Mouse (Mus musculus): ENCODE data around the gene Bcl2l2.

Bcl2l2 gene

DNA sequence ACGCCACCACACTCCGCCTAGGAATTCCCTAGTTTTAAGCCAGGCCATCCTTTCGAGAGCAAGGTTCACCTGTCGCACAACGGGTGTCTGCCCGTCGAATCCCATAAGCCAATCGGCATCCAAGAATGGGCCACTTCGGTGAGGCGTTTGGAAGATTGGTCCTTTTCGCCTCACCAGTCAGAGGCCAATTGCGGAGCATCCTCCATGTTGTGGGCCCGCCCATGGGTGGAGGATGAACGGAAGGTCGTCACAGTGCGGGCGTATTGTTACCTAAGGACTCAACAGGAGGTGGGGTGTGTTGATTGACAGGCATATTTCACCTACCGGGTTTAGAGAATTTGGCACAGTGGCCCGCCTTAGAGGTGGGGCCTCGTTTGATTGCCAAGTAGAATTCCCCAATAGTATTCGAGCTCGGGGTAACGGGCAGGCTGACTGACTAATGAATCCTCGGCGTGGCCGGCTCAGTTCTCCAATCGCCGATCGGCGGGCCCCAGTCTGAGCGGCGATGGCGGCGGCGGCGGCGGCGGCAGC, 10.5 kb downstream of the Bcl2l2 start:
- DNase-seq (ENCODE audit: extremely low spot score): peak; percentile 98

DNA sequence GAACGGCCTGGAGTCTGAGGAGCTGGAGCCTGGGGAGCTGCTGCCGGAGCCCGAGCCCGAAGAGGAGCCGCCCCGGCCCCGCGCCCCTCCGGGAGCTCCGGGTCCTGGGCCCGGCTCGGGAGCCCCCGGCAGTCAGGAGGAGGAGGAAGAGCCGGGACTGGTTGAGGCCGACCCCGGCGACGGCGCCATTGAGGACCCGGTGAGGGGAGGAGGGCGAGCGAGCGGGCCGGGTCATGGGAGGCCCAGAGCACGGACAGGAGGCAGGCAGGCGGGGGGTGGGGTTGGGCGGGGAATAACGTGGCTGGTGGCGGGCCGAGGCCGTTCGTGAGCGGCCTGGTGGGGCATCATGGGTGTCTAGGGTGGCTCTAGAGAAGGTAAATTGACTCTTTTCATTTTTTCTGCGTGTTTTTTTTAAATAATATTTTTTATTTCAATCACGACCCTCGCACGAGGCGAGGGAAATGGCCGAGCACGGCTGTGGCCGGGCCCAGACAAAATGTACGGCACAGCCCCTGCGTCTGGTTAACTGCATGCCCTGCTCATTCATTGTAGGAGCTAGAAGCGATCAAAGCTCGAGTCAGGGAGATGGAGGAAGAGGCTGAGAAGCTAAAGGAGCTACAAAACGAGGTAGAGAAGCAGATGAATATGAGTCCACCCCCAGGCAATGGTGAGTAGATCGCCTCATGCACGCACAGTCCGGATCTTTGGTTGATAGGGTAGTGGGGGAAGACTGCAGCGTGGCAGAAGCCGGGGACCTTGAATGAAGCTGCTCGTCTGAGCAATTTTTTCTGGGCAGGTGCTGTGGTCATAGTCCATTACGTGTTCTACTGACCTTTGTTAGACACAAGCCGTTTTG, 11.3 kb downstream of the Bcl2l2 start:
- peak; percentile 68 for DNase-seq (ENCODE audit: extremely low spot score)

- DNase-seq (ENCODE audit: extremely low spot score): no peak
Observed at GRCm38 (mm10) chr14:54897445-54897844, 14.3 kb downstream of the Bcl2l2 start.

GRCm38 (mm10) chr14:54900383-54900782, 17.2 kb downstream of the Bcl2l2 start:
- peak; percentile 80 for DNase-seq (ENCODE audit: extremely low spot score)

DNA sequence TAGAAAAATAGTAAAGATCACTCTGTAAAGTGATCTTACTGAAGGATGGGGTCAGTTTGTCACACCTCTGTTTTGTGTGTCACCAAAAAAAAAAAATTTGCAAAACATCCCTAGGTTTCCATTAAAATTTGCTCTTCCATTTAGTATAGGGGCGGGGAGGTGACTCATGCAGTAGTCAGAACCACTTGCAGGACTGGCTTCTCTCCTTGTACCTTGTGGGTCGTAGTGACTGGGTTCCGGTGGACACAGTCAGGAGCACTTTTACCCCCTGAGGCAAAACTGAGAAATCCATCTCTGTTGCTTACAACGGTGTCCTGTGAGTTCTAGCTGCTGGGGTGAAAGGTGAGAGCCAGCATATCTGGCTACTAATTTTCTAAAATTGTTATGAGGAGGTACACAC, 20.5 kb downstream of the Bcl2l2 start:
- DNase-seq (ENCODE audit: extremely low spot score): no peak

DNA sequence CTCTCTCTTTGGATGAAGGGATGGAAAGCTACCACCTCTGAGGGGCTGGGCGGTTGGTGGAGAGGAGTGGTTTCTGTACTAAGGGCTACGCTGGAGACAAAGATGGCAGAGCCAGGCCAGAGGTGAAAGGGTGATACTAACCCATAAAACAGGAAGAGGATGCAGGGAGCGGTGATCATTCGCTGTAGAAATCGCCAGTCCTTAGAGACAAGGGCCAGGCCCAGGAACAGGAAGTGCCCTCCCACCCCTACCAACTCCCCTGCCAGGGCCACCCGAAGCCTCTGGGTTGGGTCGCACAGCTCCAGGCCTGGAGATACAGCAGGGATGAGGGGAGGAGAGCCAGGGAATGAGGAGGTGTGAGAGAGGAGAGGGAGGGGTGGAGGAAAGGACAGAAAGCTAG, 25.5 kb downstream of the Bcl2l2 start:
- no peak for DNase-seq (ENCODE audit: extremely low spot score)

DNA sequence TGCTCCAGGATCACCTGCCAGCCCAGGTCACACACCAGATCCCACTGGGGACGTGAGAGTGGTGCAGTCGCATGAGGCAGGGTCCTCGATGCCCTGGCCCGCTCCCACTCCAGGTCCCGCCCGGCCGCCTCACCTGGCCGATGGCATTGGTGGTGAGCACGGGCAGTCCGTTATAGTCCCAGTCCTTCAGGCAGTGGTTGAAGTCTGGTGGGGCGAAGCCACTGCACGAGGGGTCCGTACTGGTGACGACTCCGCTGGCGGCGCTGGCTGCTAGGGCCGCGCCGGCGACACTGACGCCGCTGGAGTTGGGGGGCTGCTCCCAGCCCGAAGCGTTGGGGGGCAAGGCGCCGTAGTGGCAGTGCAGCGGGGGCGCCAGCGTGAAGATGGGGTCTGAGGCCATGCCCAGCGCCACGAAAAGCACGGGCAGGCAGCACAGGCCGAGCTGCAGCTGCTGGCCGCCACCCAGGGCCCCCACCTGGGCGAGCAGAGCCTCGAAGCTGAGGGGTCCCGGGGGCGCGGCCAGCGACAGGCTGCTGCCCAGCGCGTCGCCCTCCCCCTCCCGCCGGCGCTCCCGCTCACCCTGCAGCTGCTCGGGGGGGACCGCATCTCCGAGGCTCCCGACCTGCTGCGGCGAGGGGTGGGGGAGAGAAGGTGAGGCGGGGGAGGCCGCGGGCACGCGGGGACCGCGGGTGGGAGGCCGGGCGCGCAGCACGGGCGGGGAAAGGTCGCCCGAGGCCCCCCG, 29.1 kb downstream of the Bcl2l2 start:
- peak; percentile 37 for DNase-seq (ENCODE audit: extremely low spot score)

GRCm38 (mm10) chr14:54912886-54913285, 29.7 kb downstream of the Bcl2l2 start, which contains the start of gene Slc22a17:
Slc22a17 (minus strand) TSS chr14:54913132.
- DNase-seq (ENCODE audit: extremely low spot score): peak; percentile 85

DNA sequence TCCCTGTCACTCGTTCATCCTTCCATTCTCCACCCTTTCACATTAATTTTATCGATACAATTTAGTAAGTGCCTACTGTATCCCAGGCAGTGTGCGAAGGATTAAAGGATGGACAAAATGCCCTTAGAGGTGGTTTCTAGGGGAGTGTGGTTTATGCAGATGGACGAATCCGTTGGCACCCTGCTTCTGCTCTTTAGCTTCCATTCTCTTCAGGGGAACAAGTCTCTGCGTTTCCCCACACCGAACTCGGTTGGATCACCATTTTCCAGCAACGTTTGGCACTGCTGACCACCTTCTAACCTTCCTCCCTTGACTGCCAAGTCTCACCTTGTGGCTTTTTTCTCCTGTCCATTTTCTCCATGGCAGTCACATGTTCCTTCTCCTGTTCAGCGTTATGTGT, 30.2 kb downstream of the Bcl2l2 start:
- no peak for DNase-seq (ENCODE audit: extremely low spot score)

DNA sequence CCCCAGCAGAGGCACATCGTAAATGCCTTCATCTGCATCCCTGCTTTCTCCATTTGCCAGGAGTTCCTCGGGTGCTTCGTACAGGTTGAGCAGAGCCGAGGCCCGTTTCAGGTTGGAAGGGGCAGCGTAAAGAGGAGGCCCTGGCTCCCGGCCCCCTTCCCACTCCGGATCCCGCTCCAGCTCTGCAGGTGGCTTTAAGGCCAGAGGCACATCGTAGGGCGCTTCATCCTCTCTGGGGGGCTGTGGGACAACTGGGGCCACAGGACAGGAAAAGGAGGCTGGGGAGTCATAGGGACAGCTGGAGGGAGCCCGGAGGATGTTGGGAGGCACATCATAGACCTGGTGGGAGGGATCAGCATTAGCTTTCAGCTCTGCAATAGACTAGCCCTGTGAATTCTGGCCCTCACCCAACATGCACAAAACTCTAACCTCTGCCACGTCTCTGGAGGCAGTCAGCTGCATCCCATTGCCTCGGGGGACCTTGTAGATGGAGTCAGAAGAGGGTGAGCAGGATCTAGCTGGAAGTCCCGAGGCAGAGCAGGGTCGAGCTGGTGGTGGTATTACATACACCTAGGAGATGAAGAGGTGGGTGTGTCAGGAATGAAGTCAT, 37.0 kb downstream of the Bcl2l2 start:
- no peak for DNase-seq (ENCODE audit: extremely low spot score)

DNA sequence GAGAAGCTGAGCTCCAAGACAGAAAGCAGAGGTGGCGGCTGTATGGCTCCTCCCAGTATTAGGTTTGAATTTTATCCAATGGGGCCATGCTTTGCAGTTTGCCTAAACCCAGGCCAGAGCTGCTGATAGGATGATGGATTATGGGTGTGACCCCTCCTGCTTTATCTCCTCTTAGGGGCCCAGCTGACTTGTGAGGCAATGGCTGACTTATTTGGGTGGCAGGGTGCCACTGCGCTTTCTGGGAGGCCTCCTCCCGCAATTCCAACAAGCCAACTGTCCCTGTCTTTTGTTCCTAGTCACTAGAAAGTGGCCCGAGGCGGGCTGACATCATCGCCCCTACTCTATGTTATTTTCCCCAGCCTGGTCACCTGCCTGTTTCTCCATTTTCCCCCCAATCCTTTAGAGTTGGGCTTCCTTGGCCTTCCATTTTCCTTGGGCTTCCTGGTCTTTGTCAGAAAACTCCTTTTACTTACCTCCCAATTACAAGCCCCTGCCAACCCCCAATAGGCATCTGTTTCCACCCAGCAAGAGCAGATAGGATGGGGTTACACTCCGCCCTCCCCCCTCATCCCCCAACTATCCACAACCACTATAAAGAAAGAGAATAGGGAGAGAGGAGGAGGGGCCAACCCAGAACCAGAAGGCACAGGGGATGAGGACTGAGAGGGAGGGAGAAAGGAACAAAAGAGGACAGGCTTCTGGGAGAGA, 41.6 kb downstream of the Bcl2l2 start:
- peak; percentile 80 for DNase-seq (ENCODE audit: extremely low spot score)

DNA sequence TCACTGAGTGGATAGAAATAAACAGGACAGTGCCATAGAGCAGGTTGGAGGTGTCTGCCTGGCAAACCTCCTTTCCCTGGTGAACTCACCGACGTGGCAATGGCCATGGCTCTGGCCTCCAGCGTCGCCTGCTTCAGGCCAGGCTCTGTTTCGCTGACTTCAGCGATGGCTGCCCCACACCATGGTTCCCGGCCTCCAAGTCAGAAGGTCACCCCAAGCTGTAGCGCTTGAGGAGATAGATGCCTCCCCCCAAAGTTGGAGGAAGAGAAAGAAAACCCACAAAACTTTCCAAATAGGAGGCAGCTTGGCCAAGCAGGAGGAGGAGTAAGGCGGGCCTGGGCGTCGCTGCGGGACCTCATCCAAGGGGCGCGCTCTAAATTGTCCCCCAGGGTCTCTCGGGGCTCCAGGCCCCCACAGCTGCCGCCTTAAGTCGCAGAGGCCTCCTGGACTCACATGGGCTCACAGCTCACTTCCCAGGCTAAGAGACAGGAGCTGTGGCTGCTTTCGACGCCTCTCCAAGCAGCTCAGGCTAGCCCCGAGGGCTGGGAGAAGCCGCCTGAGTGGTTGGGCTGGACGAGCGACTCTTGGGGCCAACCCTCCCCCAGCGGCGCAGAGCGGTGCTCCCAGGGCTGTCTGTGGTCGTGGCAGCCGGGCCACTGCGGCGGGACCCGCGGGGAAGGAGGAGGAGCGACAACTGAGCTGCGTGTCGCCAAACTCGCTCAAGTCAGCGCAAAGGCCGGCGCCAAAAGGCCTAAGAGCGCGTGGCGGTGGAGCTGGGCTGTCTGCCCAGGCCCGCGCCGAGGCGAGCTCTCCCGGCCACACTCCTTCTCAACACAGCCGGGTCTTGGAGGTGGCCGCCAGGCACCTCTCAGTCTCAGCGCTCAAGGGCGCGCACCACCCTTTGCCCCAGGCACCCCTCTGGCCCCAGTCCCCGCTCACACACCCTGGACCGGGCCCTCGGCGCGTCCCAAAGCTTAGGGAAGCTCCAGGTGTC, 42.5 kb downstream of the Bcl2l2 start, which contains the start of gene Efs:
Gene Efs (minus strand): TSS at position 778 of the 994 bp plus-strand sequence.
- DNase-seq (ENCODE audit: extremely low spot score): peak; percentile 73

DNA sequence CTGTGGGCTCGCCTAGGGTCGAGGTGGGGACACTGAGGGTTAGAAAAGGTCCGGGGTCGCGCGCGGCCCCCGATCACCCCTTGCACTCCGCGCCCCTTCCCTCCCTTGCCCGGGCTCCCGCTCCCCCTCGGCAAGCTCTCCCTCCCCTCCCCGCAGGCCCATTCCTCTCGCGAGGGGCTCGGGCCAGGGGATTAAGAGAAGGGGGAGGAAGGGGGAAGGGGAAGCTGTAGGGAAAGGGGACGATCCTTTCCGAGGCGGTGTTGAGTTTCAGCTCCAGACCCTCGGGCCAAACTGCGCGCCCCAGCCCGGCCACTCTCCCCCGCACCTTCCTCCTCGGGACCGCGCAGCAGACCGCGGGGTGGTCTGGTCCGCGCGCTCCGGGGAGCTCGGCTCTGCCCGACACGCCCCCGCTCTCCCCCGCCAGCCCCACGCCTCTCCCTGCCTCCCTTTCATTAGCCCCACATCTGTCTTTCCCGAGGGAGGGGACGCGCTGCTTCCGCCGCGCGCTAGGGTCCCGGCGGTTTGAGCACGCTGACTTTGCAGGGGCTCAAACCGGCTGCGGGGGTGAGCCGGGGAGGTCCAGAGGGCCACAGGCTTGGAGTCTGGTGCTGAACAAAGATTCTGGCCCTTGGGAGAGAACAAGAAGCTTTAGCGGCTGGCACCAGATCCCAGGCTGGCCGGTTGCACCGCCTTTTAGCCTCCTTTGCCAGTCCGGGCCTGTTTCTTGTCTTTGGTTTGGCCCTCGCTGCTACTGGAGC, 43.4 kb downstream of the Bcl2l2 start:
- DNase-seq (ENCODE audit: extremely low spot score): peak; percentile 93

GRCm38 (mm10) chr14:54927296-54927695, 44.1 kb downstream of the Bcl2l2 start:
- no peak for DNase-seq (ENCODE audit: extremely low spot score)

DNA sequence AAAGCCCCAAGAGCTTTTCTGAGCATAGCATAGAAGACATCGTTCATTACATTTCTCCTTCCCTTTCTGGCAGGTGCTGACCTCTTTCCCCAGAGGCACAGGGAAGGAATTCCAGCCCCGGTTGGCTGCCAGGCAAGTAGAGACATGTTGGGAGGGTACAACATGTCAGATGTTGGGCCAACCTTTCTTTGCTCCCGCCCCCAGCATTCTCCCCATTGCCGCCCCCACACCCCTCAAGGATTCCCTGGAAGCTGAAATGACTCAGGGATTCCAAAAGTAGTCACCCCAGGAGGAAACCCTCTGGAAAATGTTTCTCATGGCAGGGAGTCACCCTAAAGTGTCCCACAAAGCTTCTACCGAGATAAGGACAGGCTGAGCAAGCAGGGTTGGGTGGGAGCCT, 46.6 kb downstream of the Bcl2l2 start:
- DNase-seq (ENCODE audit: extremely low spot score): no peak

- DNase-seq (ENCODE audit: extremely low spot score): no peak
Observed at GRCm38 (mm10) chr14:54930431-54930830, 47.3 kb downstream of the Bcl2l2 start.

GRCm38 (mm10) chr14:54932645-54933150, 49.5 kb downstream of the Bcl2l2 start, which contains the start of gene Il25:
Il25 (plus strand) TSS chr14:54932695.
- DNase-seq (ENCODE audit: extremely low spot score): no peak

- no peak for DNase-seq (ENCODE audit: extremely low spot score)
Observed at GRCm38 (mm10) chr14:54935904-54936830, 53.0 kb downstream of the Bcl2l2 start, which contains the start of gene Cmtm5. Cmtm5 (plus strand) TSS chr14:54936261.

Measured in embryo, embryonic 9.5 days (tissue).